Mouse (Mus musculus) G1E (cell line): Measurements from ENCODE around the gene Usp36.

Experiments
- CTCF ChIP-seq: IDR thresholded peaks from 2 replicates; pipeline ENCODE4 v1.5.1; 2012; ENCODE audit warnings: low read depth, low read length, inconsistent platforms, mixed read lengths
- GATA1 ChIP-seq: IDR thresholded peaks from 2 replicates; pipeline ENCODE4 v1.6.1; 2012; ENCODE audit warnings: borderline replicate concordance, low read length, inconsistent platforms, mixed read lengths
- POLR2AphosphoS5 ChIP-seq: IDR thresholded peaks from 2 replicates; pipeline ENCODE4 v1.6.1; 2012; ENCODE audit warnings: low read depth, low read length, inconsistent platforms; ENCODE audit not compliant: insufficient replicate concordance
- TAL1 ChIP-seq: conservative IDR thresholded peaks from 2 replicates; pipeline ENCODE4 v1.6.1; 2012; ENCODE audit warnings: low read depth, low read length, inconsistent platforms, mixed read lengths

GRCm38 (mm10) chr11:118266666-118267046 is 23.4 kb downstream of the Usp36 start:
- TF ChIP-seq CTCF (no peak), TAL1 (no peak), POLR2AphosphoS5 (no peak), GATA1 (no peak)
